Mouse (Mus musculus) small intestine, adult 2 months (tissue): ENCODE measurements around the gene Lman1l. TPM values are rescaled to one million over a fixed set of nuclear protein-coding genes. Genes with fewer than 3 reads are reported as not detected.

Experiments
- H3K27ac ChIP-seq: fragments of 200-500 bp; 2 replicates; pipeline ENCODE4 v1.5.1; 2012; ENCODE audit warnings: low read depth, low read length, control low read depth, inconsistent platforms; ENCODE audit not compliant: insufficient read depth
- H3K27me3 ChIP-seq: fragments of 200-500 bp; 2 replicates; pipeline ENCODE4 v1.6.1; 2012; ENCODE audit warnings: mild to moderate bottlenecking, moderate library complexity, low read length, inconsistent platforms; ENCODE audit not compliant: control insufficient read depth, insufficient read depth
- H3K36me3 ChIP-seq: fragments of 200-500 bp; 2 replicates; pipeline ENCODE4 v1.6.1; 2012; ENCODE audit warnings: mild to moderate bottlenecking, low read length, control low read depth, inconsistent platforms; ENCODE audit not compliant: control insufficient read depth, insufficient read depth
- H3K4me1 ChIP-seq: fragments of 200-500 bp; 2 replicates; pipeline ENCODE4 v1.6.1; 2012; ENCODE audit warnings: low read length, inconsistent platforms, mixed read lengths; ENCODE audit not compliant: control insufficient read depth, insufficient read depth, insufficient read length
- H3K4me3 ChIP-seq: fragments of 200-500 bp; 2 replicates; pipeline ENCODE4 v1.5.1; 2012; ENCODE audit warnings: low read depth, mild to moderate bottlenecking, control low read depth, inconsistent platforms, low read length, moderate library complexity
- CTCF ChIP-seq: fragments of 200-500 bp; IDR thresholded peaks from 2 replicates; pipeline ENCODE4 v1.5.1; 2012; ENCODE audit warnings: low read depth, mild to moderate bottlenecking, control low read depth, inconsistent platforms, low read length, moderate library complexity, mixed read lengths; ENCODE audit not compliant: insufficient replicate concordance, insufficient read length; ENCODE audit errors: extremely low read depth
- POLR2A ChIP-seq: fragments of 200-500 bp; IDR thresholded peaks from 2 replicates; pipeline ENCODE4 v1.6.1; 2012; ENCODE audit warnings: low read depth, mild to moderate bottlenecking, control low read depth, inconsistent platforms, low read length, moderate library complexity
- WGBS: fragments of 180-500 bp; shearing (Covaris S2); methylation state at CpG from one replicate; pipeline ENCODE4 v1.1.7; 2018; 5-methylcytosine and 5-hydroxymethylcytosine counted together
- polyA plus RNA-seq: library from polyadenylated mRNA; depleted of rRNA; stranded (reverse); fragments of >200 nt; gene quantifications from 2 replicates; pipeline ENCODE4 v1.2.3, GENCODE M21; 2012

The Lman1l gene
- polyA plus RNA-seq, 1 experiment = not detected

- H3K27ac ChIP-seq = peak overlapping the region; percentile 15; the same call in 1 of the 2 replicates
- H3K4me3 ChIP-seq = no peak overlapping the region
- H3K4me1 ChIP-seq = peaks cover 33% of the 10 kb centered on the region
- no peaks in the 10 kb centered on the region for H3K27me3 ChIP-seq
- peaks cover 29% of the 10 kb centered on the region for H3K36me3 ChIP-seq
- 25% methylated on average over 4 of the region's 4 CpGs for WGBS
- TF ChIP-seq CTCF (no peak), POLR2A (no peak)
Observed at GRCm38 (mm10) chr9:57633481-57634024, 13.0 kb upstream of the Lman1l start.

GRCm38 (mm10) chr9:57629118-57629874, 8.7 kb upstream of the Lman1l start:
- Histone ChIP-seq H3K27me3 (no peaks in the 10 kb centered on the region), H3K27ac (no peak overlapping the region), H3K4me1 (peaks cover 15% of the 10 kb centered on the region), H3K36me3 (peaks cover 63% of the 10 kb centered on the region), H3K4me3 (no peak overlapping the region)
- 43% methylated on average over 14 of the region's 14 CpGs for WGBS
- TF ChIP-seq POLR2A (no peak), CTCF (peak; percentile 96)

- no peak for TF ChIP-seq POLR2A
- TF ChIP-seq CTCF = no peak
- Histone ChIP-seq H3K27me3 (no peaks in the 10 kb centered on the region), H3K27ac (no peak overlapping the region), H3K36me3 (peaks cover 63% of the 10 kb centered on the region), H3K4me3 (no peak overlapping the region), H3K4me1 (peaks cover 16% of the 10 kb centered on the region)
- WGBS = 90% methylated on average over 12 of the region's 12 CpGs
Observed at GRCm38 (mm10) chr9:57628717-57629116, 8.1 kb upstream of the Lman1l start.

GRCm38 (mm10) chr9:57627892-57628291, 7.3 kb upstream of the Lman1l start:
- no peak for TF ChIP-seq CTCF
- TF ChIP-seq POLR2A = no peak
- peaks cover 63% of the 10 kb centered on the region for H3K36me3 ChIP-seq
- 91% methylated on average over 11 of the region's 11 CpGs for WGBS
- no peak overlapping the region for H3K4me3 ChIP-seq
- no peaks in the 10 kb centered on the region for H3K27me3 ChIP-seq
- H3K27ac ChIP-seq = no peak overlapping the region
- H3K4me1 ChIP-seq = peaks cover 12% of the 10 kb centered on the region

- TF ChIP-seq CTCF = no peak
- TF ChIP-seq POLR2A = no peak
- WGBS = 93% methylated on average over 17 of the region's 17 CpGs
- no peak overlapping the region for H3K4me3 ChIP-seq
- peaks cover 63% of the 10 kb centered on the region for H3K36me3 ChIP-seq
- H3K4me1 ChIP-seq = peaks cover 12% of the 10 kb centered on the region
- H3K27me3 ChIP-seq = no peaks in the 10 kb centered on the region
- H3K27ac ChIP-seq = no peak overlapping the region
Observed at GRCm38 (mm10) chr9:57627191-57627590, 6.6 kb upstream of the Lman1l start.

GRCm38 (mm10) chr9:57625674-57626500, 5.3 kb upstream of the Lman1l start:
- peaks cover 56% of the 10 kb centered on the region for H3K36me3 ChIP-seq
- no peak overlapping the region for H3K4me3 ChIP-seq
- H3K4me1 ChIP-seq = peaks cover 14% of the 10 kb centered on the region
- H3K27ac ChIP-seq = no peak overlapping the region
- no peaks in the 10 kb centered on the region for H3K27me3 ChIP-seq
- TF ChIP-seq POLR2A (no peak), CTCF (no peak)
- 84% methylated on average over 15 of the region's 15 CpGs for WGBS

GRCm38 (mm10) chr9:57624295-57624694, 3.7 kb upstream of the Lman1l start:
- peaks cover 21% of the 10 kb centered on the region for H3K4me1 ChIP-seq
- H3K27ac ChIP-seq = no peak overlapping the region
- no peaks in the 10 kb centered on the region for H3K27me3 ChIP-seq
- H3K4me3 ChIP-seq = no peak overlapping the region
- WGBS = 62% methylated on average over 7 of the region's 7 CpGs
- TF ChIP-seq POLR2A = no peak
- TF ChIP-seq CTCF = no peak
- peaks cover 41% of the 10 kb centered on the region for H3K36me3 ChIP-seq
